Mouse (Mus musculus) megakaryocyte, embryonic 14.5 days (primary cell): ENCODE measurements around the gene Osbpl3.

Experiments
- FLI1 ChIP-seq: IDR thresholded peaks from 2 replicates; pipeline ENCODE4 v1.6.1; 2012; ENCODE audit warnings: low read length, inconsistent platforms, mixed read lengths
- GATA1 ChIP-seq: IDR thresholded peaks from 3 replicates; pipeline ENCODE4 v1.6.1; 2012; ENCODE audit warnings: mixed read lengths, low read length, inconsistent platforms, borderline replicate concordance

DNA sequence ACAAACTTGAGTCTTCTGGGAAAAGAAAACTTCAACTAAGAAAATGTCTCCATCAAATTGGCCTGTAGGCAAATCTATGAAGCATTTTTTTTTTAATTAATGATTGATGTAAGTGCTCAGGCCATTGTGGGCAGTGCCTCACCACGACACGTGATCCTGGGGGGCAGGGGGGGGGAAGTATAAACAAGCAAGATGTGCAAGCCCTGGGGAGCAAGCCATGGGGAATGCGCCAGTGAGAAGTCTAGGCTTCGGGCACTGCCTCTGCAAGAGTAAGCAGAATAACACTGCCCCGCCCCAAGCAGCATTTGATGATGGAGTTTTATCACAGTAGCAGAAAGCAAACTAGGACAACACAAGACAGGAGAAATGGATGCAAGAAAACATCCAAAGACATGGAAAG, 58.9 kb downstream of the Osbpl3 start:
- no peak for TF ChIP-seq GATA1
- TF ChIP-seq FLI1, result no peak
